Mouse (Mus musculus): ENCODE data around the gene Dnaja2.
A peak's percentile ranks its signal among the peaks of the same experiment; 100 is the strongest.

Gene Dnaja2

DNA sequence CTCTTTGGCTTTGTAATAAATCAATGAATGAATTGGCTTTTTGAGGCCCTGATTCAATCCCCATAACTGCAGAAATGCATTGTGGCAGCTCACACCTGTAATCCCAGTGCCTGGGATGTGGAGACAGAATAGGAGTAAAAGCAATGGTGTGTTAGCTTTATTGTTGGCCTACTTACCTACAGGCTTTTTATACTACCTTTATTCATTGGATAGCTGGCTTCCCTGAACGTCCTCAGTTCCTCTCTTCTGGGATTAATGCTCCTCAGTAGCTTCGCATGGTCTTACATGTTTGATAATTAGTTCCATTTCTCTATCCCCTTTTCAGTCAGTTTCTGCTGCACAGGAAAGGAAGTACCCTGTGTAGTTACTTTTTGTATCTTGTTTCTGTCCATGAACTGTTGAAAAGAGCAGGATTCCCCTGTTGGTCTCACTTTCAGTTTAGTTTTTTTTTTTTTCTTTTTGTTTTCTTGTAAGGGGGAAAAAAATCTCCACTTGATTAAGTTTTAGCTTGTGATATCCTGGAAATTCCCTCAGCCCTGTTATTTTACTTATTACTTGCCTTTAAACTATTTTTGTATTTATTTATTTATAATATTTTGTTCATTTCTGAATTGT, 1.9 kb upstream of the Dnaja2 start:
- no peak for DNase-seq (ENCODE audit: low read depth, low spot score)

DNA sequence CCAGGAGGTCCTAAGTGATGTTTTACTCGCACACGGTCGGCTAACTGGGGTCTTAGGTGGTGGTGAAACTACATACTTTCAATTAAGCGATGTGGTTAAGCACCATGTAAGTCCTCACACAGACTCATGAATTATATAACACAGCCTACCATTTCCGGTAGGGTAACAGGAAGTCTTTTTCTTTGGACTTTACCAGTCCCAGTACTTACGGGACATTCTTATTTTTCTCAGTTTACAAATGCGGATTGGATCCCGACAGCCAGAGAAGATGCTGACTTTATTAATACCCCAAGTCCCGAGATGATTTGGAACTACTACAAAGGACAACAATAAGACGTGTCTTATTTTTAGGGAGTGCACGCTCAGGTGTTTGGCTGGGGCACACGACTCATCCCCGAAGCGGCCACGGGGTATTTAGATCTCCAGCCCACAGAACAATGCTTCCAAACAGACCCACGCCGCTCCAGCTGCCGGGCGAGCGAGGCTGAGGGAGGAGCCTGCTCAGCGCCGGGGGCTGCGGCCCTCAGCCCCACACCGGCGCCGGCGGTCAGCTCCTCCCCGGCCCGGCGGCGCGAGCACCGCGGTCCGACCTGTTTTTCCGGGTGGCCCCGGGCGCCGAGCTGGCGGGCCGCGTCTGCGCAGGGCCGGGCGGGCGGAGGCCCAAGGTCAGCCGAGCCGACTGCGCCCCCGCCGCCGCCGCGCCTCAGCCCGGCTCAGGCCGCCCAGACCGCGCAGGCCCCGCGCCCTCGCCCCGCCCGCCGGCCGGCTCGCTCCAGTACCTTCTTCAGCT, 558 bp downstream of the Dnaja2 start:
- DNase-seq (ENCODE audit: low read depth, low spot score) = peak; percentile 71

DNA sequence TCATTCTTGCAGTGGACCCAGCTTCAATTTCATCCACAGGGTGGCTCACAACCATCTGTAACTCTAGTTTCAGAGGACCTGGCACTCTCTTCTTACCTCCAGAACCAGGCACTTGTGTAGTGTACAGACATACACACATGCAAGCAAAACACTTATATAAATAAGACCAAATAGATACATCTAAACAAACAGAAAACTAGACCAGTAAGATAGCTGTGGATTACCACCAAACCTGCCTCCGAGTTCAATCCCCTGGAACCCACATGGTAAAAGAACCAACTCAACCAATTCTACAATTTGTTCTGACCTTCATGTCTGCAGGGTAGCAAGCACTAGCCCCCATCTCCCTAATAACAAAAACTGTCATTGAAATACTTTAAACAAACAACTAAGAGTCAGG, 3.2 kb downstream of the Dnaja2 start:
- DNase-seq (ENCODE audit: low read depth, low spot score) = no peak

DNA sequence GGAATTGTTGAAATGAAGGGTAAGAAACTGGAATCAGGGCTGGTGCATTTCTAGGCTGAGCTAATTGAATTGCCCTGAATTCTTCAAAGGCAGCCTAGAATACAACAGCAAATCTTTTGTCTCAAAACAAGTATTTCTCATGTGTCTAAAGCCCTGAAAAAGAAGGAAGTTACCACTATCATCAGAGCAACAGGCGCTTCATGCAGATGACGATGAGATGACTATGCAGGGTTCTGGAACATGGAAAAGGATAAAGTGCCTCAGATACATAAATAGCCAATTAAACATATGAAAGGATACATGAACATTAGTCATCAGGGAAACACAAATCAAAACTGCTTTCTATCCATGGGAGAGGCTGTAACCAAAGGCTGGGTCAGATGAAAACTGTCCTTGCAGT, 18.8 kb downstream of the Dnaja2 start:
- DNase-seq (ENCODE audit: low read depth, low spot score) = no peak

DNA sequence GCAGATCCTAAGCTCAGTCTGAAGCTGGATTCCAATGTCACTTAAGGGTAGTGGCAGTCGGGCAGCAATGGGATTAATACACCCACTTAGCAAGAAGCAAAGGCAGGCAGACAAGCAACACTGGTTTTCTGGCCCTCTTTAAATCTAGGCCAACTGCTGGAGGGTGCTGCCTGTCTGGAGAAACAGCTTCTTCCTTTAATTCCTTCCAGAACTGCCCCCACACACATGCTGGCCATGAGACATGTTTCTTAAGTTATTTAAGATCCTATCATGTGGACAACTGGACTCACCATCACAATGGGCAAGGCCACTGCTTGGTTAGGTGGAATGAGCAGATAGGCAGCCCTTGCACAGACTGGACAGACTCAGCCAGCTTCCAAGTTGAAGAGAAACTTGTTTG, 21.0 kb downstream of the Dnaja2 start:
- peak; percentile 60 for DNase-seq (ENCODE audit: low read depth, low spot score)

DNA sequence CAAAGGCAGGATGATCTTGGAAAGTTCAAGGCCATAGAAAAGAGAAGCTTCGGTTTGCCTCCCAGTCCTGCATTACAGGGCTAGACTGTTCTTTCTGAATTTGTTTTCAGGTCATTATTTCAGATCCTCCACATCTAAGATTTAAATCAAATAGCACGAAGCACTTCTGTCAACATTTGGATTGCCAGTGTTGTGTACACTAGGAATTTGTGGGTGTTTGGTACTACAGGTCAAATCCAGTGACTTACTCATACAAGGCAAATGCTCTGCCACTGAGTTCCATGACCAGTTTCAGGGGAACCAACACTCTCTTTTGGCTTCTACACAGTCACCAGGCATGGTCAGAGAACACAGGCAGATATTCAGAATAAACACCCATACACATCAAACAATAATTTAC, 21.7 kb downstream of the Dnaja2 start:
- DNase-seq (ENCODE audit: low read depth, low spot score) = no peak

DNA sequence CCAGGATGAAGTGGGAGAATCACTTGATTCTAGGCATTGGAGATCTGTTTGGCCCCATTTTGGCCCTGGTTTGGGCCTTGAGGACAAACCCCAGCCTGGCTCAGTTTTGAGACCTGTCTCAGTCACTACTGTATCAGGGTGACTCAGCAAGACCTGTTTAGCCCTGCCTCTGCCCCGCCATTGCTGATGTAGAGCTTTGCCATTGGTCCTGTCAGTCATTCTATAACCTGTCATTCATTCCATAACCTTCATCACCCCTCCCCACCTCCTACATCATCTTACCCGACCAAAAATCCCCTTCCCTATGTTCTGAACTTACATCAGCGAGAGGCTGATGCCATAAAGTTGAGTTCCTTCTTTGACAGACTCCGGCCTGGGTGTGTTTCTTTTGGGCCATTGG, 22.3 kb downstream of the Dnaja2 start:
- no peak for DNase-seq (ENCODE audit: low read depth, low spot score)

DNA sequence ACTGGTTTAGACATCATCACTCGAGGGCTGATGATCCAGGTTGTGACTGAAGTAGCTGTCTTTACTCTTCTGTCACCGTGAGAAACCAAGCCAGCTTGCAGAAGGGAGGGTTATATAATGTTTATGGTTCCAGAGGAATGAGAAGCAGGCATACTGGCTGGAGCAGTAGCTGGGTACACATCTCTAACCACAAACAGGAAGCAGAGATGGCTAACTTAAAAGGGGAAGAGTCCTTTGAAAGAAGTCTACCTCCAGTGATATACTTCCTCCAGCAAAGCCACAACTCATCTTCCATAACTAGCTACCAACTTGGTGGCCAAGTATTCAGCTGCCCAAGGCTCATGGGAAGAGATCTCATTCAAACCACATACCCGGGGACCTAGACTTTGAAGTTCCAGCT, 23.7 kb downstream of the Dnaja2 start:
- DNase-seq (ENCODE audit: low read depth, low spot score) = no peak

DNA sequence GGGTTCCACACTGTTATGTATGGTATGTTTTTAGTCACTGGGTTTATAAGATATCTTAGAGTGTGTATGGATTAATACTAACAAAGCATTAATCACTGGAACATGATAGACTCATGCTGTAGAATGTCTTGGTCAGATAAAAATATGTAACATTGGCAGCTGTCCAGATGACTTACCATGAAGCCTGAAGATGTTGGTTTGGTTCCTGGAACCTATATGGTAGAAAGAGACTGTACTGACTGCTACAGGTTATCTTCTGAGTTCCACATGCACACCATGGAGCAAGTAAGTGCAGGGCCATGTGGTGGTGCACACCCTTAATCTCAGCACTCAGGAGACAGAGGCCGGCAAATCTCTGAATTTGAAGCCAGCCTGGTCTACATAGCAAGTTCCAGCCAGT, 24.4 kb downstream of the Dnaja2 start:
- no peak for DNase-seq (ENCODE audit: low read depth, low spot score)

DNA sequence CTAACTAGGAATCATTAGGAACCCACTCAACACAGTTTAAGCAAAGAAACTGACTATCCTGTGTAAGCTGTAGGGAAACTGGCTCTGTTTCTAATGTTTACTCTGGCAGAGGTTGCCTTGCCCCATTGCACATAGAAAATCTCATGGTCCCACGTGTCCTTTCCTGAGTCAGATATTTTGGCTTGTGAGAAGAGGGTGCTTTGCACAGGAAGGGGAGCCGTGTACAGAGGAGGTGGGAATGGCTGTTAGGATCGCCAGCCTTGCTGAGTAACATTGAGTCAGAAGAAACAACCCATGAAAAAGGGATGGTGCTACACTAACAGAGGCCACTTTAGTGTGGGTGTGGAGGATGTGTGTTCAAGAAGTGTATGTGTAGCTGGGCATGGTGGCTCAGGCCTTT, 26.2 kb downstream of the Dnaja2 start:
- DNase-seq (ENCODE audit: low read depth, low spot score) = peak; percentile 55

DNA sequence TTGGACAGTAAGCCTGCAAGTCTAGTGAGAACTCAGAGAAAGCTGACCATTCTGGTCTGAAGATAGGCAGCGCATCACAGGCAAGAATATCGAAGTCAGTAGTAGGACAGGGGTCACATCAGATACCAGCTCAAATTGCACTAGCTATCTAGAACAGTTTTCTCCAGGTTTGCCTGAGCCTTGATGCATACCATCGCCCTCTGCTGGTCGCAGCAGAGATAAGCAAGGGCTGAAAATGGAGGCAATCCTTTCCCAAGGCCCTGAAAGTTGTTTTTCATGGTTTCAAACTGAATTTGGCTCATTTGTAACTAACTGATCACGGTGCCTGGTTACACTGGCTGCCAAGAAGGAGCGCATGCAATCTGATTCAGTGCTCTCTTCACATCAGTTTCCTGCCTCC, 29.0 kb downstream of the Dnaja2 start:
- peak; percentile 79 for DNase-seq (ENCODE audit: low read depth, low spot score)

DNA sequence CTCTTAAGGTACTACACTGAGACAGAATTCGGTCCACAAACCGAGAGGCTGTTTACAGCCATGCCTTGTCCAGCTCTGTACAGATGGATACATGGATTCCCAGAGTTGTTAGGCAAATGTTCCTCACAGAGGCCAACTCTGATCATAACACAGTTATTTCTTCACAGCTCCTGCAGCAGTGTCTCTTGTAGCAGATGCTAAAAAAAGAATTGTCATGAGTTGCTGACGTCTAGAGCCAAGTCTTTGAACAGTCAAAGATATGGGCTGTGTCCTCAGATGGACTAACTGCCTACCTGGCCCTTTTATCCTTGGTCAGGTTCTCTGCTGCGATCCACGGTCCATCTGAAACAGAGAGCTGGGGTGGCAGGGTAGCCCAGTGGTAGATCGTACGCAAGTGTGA, 31.1 kb downstream of the Dnaja2 start:
- DNase-seq (ENCODE audit: low read depth, low spot score) = peak; percentile 61

DNA sequence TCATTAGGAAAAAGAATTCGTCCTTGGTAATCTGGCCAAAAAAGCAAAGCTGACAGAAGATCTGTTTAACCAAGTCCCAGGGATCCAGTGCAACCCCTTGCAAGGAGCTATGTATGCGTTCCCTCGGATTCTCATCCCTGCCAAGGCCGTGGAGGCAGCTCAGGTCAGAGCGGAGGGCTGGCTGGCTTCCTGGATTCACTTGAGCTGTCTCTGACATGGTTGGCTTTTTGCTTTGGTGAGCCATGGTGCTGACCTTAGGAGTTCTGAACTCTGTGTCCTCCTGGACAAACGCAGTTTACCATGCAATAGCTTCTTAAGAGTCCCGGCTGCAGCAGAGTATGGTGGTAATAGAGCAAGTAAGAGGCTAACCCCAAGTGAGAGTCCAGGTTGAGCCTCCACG, 33.8 kb downstream of the Dnaja2 start:
- no peak for DNase-seq (ENCODE audit: low read depth, low spot score)

DNA sequence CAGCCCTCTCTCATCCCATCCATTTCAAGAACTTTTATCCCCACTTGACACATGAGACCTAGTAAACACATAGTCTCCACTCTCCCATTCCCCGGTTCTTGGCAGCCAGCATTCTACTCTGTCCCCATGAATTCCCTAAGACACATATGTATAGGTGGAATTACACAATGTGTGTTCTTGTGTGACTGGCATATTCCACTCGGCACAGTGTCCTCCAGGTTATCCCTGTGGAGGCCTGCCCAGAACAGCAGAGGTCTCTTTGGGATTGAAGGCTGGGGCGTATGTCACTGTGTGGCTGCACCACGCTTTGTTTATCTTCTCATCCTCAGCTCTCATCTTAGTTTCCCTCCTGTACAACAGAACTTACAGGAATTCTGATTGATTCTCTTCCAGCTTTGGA, 34.6 kb downstream of the Dnaja2 start:
- DNase-seq (ENCODE audit: low read depth, low spot score) = no peak

DNA sequence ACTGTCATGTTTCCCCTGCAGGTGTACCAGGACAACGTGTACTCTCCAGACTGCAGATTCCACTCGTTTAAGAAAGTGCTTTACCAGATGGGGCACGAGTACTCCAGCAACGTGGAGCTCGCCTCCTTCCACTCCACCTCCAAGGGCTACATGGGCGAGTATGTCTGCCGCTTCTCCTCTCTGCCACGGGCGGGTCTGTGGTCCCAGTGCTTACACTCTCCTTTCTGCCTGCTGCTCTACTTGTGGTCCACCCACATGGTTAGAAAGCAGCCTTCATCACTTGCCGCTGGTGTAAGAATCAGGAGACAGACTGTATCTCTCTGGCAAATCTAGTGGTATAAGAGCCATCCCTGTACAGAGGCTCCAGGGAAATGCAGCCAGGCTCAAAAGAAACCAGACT, 37.2 kb downstream of the Dnaja2 start:
- DNase-seq (ENCODE audit: low read depth, low spot score) = peak; percentile 73

DNA sequence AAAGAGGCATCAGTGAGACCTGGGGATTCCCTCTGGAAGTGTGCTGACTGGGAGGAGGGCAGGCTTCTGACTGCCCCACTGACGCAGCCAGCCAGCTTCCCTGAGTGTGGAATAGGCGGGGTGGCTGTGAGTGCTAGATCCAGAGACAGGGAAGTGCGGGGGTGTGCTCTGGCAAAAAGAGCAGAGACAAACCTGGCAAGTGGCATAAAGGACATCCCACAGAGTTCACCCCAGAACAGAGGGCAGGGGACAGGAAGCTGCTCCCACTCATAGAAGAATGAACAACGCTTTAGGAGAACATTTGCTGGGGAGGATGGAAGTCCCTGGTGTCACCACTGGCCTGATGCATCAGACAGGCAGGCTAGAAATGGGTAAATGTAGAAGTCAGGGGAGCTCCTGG, 37.8 kb downstream of the Dnaja2 start:
- DNase-seq (ENCODE audit: low read depth, low spot score) = peak; percentile 90

DNA sequence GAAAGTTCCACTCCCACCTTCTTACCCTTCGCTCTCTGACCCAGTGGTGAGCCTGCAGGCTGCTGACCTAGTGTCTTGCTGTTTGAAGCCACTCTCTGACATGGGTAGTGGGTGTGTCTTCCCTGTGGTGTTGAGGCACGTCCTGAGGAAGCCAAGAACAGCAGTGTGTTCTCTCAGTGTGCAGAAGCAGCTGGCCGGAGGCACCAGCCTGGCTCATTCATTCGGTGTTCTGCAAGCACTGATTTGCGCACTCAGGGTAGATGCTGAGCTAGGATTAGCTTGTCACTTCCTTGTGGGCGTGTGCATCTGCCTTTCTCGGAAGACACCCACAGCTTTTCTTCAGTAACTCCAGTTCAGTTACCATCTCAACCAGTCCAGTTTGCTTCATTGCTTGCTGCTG, 39.8 kb downstream of the Dnaja2 start:
- DNase-seq (ENCODE audit: low read depth, low spot score) = peak; percentile 94

DNA sequence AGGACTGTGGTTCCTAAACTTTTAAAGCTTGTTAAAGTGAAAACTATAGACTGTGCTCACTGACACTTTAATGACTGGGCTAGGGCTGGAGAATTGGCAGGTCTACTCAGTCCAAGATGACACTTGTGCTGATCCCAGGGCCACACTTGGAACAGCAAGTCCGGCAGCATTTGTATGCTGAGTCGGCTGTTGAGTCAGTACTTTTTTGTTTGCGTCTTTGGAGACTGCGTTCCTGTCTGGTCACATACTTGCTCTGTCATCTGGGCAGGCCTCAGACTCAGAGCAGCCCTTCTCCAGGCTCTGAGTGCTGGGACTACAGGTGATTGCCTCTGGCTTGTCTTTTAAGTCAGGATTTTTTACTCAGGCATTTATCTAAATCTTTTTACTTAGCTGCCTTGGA, 41.9 kb downstream of the Dnaja2 start:
- DNase-seq (ENCODE audit: low read depth, low spot score) = no peak

DNA sequence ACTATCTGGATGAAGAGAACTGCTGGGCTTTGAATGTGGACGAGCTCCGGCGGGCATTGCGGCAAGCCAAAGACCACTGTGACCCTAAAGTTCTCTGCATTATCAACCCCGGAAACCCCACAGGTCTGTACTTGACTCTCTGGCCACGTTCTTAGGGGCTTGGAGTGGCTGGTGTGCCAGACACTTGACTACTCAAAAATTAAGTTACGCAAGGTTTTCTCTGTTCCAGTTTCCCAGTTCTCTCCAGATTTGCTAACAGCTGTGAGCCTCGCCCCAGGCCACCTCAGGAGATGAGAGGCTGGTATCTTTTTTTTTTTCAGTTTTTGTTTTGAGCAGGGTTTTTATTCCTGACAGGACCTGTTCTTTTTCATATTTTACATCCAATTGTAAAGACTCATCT, 42.9 kb downstream of the Dnaja2 start:
- no peak for DNase-seq (ENCODE audit: low read depth, low spot score)

DNA sequence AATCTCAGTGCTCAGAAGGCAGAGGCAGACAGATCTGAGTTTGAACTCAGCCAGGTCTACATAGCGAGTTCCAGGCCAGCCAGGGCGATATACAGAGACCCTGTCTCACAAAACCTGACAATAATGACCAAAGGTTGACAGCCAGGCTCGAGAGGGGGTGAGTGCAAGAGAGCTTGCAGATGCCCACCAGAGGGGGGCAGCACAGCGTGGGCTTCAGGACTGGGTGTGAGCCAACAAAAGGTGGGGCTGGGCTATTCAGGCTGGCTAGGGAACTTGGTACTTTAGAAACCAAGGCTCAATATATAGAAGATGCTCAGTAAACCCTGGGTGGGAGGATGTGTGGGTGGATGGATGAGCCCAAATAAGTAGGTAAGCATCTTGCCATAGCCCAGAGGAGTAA, 46.5 kb downstream of the Dnaja2 start:
- no peak for DNase-seq (ENCODE audit: low read depth, low spot score)

DNA sequence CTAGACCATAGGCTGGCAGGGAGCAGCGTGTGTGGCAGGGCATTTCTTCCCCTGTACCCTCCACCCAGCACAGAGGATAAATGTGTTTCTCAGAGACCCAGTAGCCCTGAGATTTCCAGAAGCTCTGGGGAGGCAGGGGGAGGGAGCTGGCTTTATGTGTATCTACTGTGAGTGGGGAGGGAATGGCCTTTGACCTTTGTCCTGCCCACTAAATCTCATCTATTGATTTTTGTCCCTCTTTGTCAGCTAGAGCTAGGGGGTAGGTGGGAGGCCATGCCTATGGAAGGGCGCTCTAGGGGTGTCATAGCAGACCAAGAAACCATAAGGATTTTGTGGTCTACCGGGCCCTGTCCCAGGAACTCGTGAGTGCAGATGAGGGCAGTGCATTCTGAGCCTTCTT, 48.5 kb downstream of the Dnaja2 start:
- DNase-seq (ENCODE audit: low read depth, low spot score) = no peak

DNA sequence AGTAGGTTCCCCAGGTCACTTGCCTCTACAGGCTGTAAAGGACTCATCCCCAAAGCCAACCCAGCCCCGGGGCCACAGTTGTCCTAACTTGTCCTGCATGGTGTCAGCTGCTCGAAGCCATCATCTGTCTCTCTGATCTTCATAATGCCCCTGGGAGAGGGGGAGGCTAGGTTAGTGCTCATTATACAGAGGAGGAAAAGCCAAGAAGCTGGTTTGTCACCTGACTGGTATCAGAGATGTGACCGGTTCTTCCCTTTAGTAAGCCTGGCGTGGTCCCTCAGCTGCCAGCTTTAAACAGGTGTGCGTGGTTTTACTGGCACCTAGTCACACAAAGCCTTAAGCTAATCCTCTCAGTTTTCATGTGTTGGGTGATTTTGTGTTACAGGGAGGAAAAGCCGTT, 50.4 kb downstream of the Dnaja2 start:
- DNase-seq (ENCODE audit: low read depth, low spot score) = no peak

DNA sequence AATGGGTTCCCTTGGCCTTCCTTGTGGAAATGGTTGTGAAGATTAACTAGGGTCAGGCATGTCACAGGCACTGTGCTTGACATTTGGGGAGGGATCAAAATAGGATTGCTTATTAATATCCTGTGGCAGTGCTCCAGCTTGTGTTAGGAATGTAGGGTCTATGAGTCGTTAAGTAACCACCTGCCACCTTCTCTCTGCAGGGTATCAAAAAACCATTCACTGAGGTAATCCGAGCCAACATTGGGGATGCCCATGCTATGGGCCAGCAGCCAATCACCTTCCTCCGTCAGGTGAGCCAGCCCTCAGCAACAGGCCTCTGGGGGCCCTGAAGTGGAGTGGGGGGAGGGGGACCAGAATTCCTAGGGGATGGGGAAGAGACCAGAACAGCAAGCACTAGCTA, 52.1 kb downstream of the Dnaja2 start:
- no peak for DNase-seq (ENCODE audit: low read depth, low spot score)

DNA sequence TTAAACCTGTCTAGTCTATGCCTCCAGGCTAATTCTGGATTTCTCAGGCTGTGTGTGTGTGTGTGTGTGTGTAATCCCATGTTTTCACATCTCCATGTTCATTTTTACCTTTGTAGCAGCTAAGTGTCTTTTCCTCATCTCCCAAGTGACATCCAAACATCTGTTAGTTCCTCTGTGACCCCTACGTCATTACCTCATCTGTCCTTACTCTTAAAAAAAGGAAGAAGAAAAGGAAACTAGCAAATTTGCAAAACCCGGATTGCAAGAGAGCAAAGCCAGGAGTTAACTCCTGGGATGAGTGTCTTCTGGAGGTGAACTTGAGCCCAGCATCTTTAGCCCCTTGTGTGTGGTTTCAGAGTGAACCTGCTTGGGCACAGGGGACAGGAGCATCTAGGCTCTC, 52.8 kb downstream of the Dnaja2 start:
- no peak for DNase-seq (ENCODE audit: low read depth, low spot score)
